Mouse (Mus musculus) neural tube, embryonic 13.5 days (tissue): ENCODE measurements around the gene Gps2. TPM values are rescaled to one million over a fixed set of nuclear protein-coding genes. Genes with fewer than 3 reads are reported as not detected.

Experiments used
- ATAC-seq: fragments of 200-750 bp; cut with Nextera tagmentation; 2 replicates; pipeline ENCODE4 v1.8.0; 2017; ENCODE audit warnings: low read depth, mild to moderate bottlenecking, moderate TSS enrichment, moderate library complexity
- H3K27ac ChIP-seq: fragments of 300-500 bp; sonication (generic); replicated peaks from 2 replicates; pipeline ENCODE4 v1.5.1; 2015; ENCODE audit warnings: moderate library complexity, mild to moderate bottlenecking, inconsistent platforms
- H3K27me3 ChIP-seq: fragments of 300-500 bp; sonication (generic); 2 replicates; pipeline ENCODE4 v1.6.1; 2015; ENCODE audit warnings: mild to moderate bottlenecking, inconsistent platforms
- H3K36me3 ChIP-seq: fragments of 300-500 bp; sonication (generic); 2 replicates; pipeline ENCODE4 v1.6.1; 2015; ENCODE audit warnings: mild to moderate bottlenecking, inconsistent platforms
- H3K4me1 ChIP-seq: fragments of 300-500 bp; sonication (generic); replicated peaks from 2 replicates; pipeline ENCODE4 v1.6.1; 2015; ENCODE audit warnings: inconsistent platforms
- H3K4me2 ChIP-seq: fragments of 300-500 bp; sonication (generic); 2 replicates; pipeline ENCODE4 v1.6.1; 2015; ENCODE audit warnings: inconsistent platforms, mild to moderate bottlenecking, moderate library complexity
- H3K4me3 ChIP-seq: fragments of 300-500 bp; sonication (generic); 2 replicates; pipeline ENCODE4 v1.5.1; 2015; ENCODE audit warnings: mild to moderate bottlenecking, inconsistent platforms
- H3K9ac ChIP-seq: fragments of 300-500 bp; sonication (generic); 2 replicates; pipeline ENCODE4 v1.6.1; 2015; ENCODE audit warnings: moderate library complexity, mild to moderate bottlenecking, inconsistent platforms
- H3K9me3 ChIP-seq: fragments of 300-500 bp; sonication (generic); 2 replicates; pipeline ENCODE4 v1.6.1; 2016; ENCODE audit warnings: inconsistent platforms
- WGBS: fragments of 180-500 bp; shearing (Covaris S2); methylation state at CpG from one replicate; pipeline ENCODE4 v1.1.7; 2015; 5-methylcytosine and 5-hydroxymethylcytosine counted together
- polyA plus RNA-seq: library from polyadenylated mRNA; unstranded; fragments of >200 nt; fragmentation: Nextera tagmentation; extraction: Ambion mirVana; gene quantifications from 2 replicates; pipeline ENCODE4 v1.2.1, GENCODE M21; 2015

Gene Gps2
- polyA plus RNA-seq, 1 experiment from 2014 or later = 76.5 TPM

DNA sequence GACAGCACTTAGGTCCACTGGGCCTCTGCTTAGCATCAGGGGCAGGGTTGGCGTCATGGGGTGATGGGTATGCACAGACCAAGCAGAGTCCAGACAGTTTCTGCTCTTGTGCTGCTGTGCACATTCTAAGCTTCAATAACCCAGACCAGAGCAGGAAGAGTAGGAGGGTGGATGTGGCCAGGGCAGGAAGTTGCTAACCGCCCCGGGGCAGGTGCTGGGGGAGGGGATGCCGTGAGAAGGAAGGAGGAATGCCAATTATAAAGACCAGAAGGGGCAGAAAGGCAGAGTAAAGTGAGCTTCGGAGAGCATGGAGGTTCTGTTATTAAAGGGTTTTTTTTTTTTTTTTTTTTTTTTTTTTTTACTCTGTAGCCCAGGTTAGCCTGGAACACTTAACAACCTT lies 19.0 kb upstream of the Gps2 start:
- Histone ChIP-seq H3K4me3 (no peak overlapping the region), H3K36me3 (no peaks in the 10 kb centered on the region), H3K27me3 (no peaks in the 10 kb centered on the region), H3K27ac (no peak overlapping the region), H3K9ac (no peak overlapping the region), H3K4me2 (no peak overlapping the region), H3K4me1 (peaks cover 22% of the 10 kb centered on the region), H3K9me3 (no peaks in the 10 kb centered on the region)
- 80% methylated on average over 5 of the region's 5 CpGs for whole genome bisulfite sequencing
- no peak for ATAC-seq

- Histone ChIP-seq H3K36me3 (no peaks in the 10 kb centered on the region), H3K27me3 (no peaks in the 10 kb centered on the region), H3K9me3 (no peaks in the 10 kb centered on the region), H3K4me2 (no peak within 1 kb of the TSS), H3K4me3 (no peak within 1 kb of the TSS), H3K9ac (no peak within 1 kb of the TSS), H3K27ac (no peak within 1 kb of the TSS), H3K4me1 (peaks cover 28% of the 10 kb centered on the region)
- 77% methylated on average over 4 of the region's 4 CpGs for WGBS
- no peak for ATAC-seq
Measured at GRCm38 (mm10) chr11:69895291-69895690, 18.4 kb upstream of the Gps2 start, which contains the start of gene Acap1. Gene Acap1 (minus strand): TSS chr11:69895539.

DNA sequence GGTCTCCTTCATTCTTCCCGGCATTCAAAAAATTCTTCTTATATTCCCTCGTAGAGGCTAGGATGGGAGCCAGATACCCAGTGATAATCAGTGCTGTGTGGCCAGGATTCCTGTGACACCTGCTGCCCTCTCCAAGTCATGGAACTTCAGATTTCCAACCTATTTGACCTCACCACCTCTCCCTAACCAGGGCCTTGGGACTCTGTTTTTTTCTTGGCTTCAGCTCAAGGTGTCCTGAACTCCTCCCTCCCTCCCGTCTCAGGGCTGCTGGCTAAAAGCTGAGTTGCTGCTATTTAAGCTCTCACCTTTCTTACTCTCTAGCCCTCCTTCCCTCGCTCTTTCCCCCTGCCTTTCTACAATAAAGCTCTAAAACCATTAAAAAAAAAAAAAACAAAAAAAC lies 13.8 kb upstream of the Gps2 start:
- H3K9ac ChIP-seq = peak overlapping the region; percentile 97

GRCm38 (mm10) chr11:69900471-69901405 lies 12.9 kb upstream of the Gps2 start, which contains the start of the genes 2810408A11Rik and Neurl4:
Gene 2810408A11Rik (minus strand): TSS chr11:69900987.
Gene Neurl4 (plus strand): TSS chr11:69901072.
- Histone ChIP-seq H3K4me2 (peak within 1 kb of the TSS; percentile 98), H3K27ac (peak within 1 kb of the TSS; percentile 98), H3K9me3 (no peaks in the 10 kb centered on the region), H3K4me1 (peaks cover 38% of the 10 kb centered on the region), H3K9ac (peak within 1 kb of the TSS; percentile 97), H3K27me3 (no peaks in the 10 kb centered on the region), H3K4me3 (peak within 1 kb of the TSS; percentile 76), H3K36me3 (peaks cover 21% of the 10 kb centered on the region)
- peak; percentile 96 for ATAC-seq
- under 1% methylated on average over 38 of the region's 38 CpGs for WGBS

More for the DNA sequence above, 13.8 kb upstream of the Gps2 start:
- Histone ChIP-seq H3K4me2 (peak overlapping the region; percentile 98), H3K9me3 (no peaks in the 10 kb centered on the region), H3K27me3 (no peaks in the 10 kb centered on the region), H3K36me3 (peaks cover 15% of the 10 kb centered on the region), H3K27ac (peak overlapping the region; percentile 98; the same call in 1 of the 2 replicates), H3K4me1 (peaks cover 38% of the 10 kb centered on the region), H3K4me3 (peak overlapping the region; percentile 76)
- no peak for ATAC-seq
- WGBS = 23% methylated on average over 4 of the region's 4 CpGs

- Histone ChIP-seq H3K4me1 (peaks cover 38% of the 10 kb centered on the region), H3K27me3 (no peaks in the 10 kb centered on the region), H3K4me3 (peak overlapping the region; percentile 76), H3K9me3 (no peaks in the 10 kb centered on the region), H3K9ac (peak overlapping the region; percentile 97), H3K36me3 (peaks cover 28% of the 10 kb centered on the region), H3K27ac (peak overlapping the region; percentile 98), H3K4me2 (peak overlapping the region; percentile 98)
- WGBS = under 1% methylated on average over 42 of the region's 42 CpGs
- peak; percentile 81 for ATAC-seq
Measured at GRCm38 (mm10) chr11:69901406-69901846, 12.3 kb upstream of the Gps2 start.

DNA sequence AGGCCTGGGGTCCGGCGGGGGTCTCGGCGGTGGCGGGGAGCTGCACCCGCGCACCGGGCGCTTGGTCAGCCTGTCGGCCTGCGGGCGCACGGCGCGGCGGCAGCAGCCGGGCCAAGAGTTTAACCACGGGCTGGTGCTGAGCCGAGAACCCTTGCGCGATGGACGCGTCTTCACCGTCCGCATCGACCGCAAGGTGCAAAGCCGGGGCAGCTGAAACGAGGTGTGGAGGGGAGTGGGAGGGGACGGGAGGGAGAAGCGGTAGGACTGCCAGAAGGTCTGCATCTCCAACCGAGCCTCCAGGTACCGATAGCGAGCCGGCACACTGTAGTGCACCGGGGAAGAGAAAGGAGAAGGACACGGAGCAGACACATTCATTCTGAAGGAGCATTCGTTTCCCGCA lies 11.7 kb upstream of the Gps2 start:
- Histone ChIP-seq H3K36me3 (peaks cover 34% of the 10 kb centered on the region), H3K9ac (peak overlapping the region; percentile 97), H3K4me2 (peak overlapping the region; percentile 98), H3K4me1 (peaks cover 38% of the 10 kb centered on the region), H3K27ac (peak overlapping the region; percentile 98), H3K27me3 (no peaks in the 10 kb centered on the region), H3K9me3 (no peaks in the 10 kb centered on the region), H3K4me3 (peak overlapping the region; percentile 76)
- no peak; the same call in 1 of the 2 replicates for ATAC-seq
- 0% methylated on average over 31 of the region's 39 CpGs for WGBS

- H3K9me3 ChIP-seq = no peaks in the 10 kb centered on the region
- no peak overlapping the region for H3K27ac ChIP-seq
- WGBS = 85% methylated on average over 13 of the region's 13 CpGs
- H3K27me3 ChIP-seq = no peaks in the 10 kb centered on the region
- ATAC-seq = no peak
- H3K9ac ChIP-seq = peak overlapping the region; percentile 97
- H3K36me3 ChIP-seq = peaks cover 44% of the 10 kb centered on the region
- peaks cover 38% of the 10 kb centered on the region for H3K4me1 ChIP-seq
- peak overlapping the region; percentile 98 for H3K4me2 ChIP-seq
- peak overlapping the region; percentile 76 for H3K4me3 ChIP-seq
Measured at GRCm38 (mm10) chr11:69902972-69903371, 10.7 kb upstream of the Gps2 start.

- Histone ChIP-seq H3K4me2 (no peak overlapping the region), H3K9ac (no peak overlapping the region), H3K9me3 (no peaks in the 10 kb centered on the region), H3K36me3 (peaks cover 57% of the 10 kb centered on the region), H3K27ac (no peak overlapping the region), H3K4me3 (no peak overlapping the region), H3K4me1 (peaks cover 25% of the 10 kb centered on the region), H3K27me3 (no peaks in the 10 kb centered on the region)
- no peak for ATAC-seq
- 96% methylated on average over 9 of the region's 9 CpGs for WGBS
Measured at GRCm38 (mm10) chr11:69904311-69904710, 9.4 kb upstream of the Gps2 start.

DNA sequence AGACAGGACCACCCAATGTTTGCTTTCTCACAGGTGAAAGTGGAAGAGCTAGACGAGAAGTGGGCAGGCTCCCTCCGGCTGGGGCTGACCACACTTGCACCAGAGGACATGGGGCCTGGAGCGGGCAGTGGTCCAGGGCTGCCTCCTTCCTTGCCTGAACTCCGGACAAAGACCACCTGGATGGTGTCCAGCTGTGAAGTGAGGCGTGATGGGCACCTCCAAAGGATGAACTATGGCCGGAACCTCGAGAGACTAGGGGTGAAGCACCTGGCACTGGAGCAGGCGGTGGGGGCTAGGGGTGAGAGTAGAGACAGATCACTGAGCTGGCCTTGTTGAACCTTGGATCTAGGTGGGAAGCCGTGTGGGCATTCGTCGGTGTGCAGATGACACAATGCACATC lies 5.0 kb upstream of the Gps2 start:
- 95% methylated on average over 11 of the region's 11 CpGs for WGBS
- Histone ChIP-seq H3K4me3 (no peak overlapping the region), H3K4me1 (peaks cover 10% of the 10 kb centered on the region), H3K9me3 (no peaks in the 10 kb centered on the region), H3K9ac (no peak overlapping the region), H3K36me3 (peaks cover 96% of the 10 kb centered on the region), H3K27me3 (no peaks in the 10 kb centered on the region), H3K4me2 (no peak overlapping the region), H3K27ac (no peak overlapping the region)
- ATAC-seq = no peak

DNA sequence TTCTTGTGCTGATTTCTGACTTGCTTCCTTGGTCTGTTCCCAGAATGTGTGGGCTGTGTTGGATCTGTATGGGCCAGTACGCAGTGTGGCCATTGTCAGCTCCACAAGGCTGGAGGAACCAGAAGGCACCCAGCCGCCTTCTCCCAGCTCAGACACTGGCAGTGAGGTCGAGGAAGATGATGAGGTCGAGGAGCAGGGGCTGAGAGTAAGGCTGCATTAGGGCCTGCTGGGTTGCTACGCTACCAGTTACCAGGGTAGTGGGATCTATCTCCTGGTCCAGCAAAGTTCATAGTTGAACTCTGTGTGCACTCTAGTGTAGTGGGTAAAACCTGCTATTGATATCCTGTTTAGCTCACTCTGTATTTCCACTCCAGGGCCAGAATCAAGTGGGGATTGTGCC lies 4.5 kb upstream of the Gps2 start:
- no peaks in the 10 kb centered on the region for H3K27me3 ChIP-seq
- peaks cover 11% of the 10 kb centered on the region for H3K4me1 ChIP-seq
- H3K9me3 ChIP-seq = no peaks in the 10 kb centered on the region
- no peak for ATAC-seq
- no peak overlapping the region for H3K27ac ChIP-seq
- no peak overlapping the region for H3K4me2 ChIP-seq
- H3K4me3 ChIP-seq = no peak overlapping the region
- H3K36me3 ChIP-seq = peaks cover 90% of the 10 kb centered on the region
- 94% methylated on average over 5 of the region's 5 CpGs for WGBS
- H3K9ac ChIP-seq = no peak overlapping the region

- Histone ChIP-seq H3K4me3 (no peak overlapping the region), H3K27ac (no peak overlapping the region), H3K27me3 (no peaks in the 10 kb centered on the region), H3K36me3 (peaks cover 87% of the 10 kb centered on the region), H3K4me1 (peaks cover 20% of the 10 kb centered on the region), H3K9me3 (no peaks in the 10 kb centered on the region), H3K9ac (no peak overlapping the region), H3K4me2 (no peak overlapping the region)
- no peak for ATAC-seq
- WGBS = 90% methylated on average over 8 of the region's 8 CpGs
Measured at GRCm38 (mm10) chr11:69910177-69910576, 3.5 kb upstream of the Gps2 start.

DNA sequence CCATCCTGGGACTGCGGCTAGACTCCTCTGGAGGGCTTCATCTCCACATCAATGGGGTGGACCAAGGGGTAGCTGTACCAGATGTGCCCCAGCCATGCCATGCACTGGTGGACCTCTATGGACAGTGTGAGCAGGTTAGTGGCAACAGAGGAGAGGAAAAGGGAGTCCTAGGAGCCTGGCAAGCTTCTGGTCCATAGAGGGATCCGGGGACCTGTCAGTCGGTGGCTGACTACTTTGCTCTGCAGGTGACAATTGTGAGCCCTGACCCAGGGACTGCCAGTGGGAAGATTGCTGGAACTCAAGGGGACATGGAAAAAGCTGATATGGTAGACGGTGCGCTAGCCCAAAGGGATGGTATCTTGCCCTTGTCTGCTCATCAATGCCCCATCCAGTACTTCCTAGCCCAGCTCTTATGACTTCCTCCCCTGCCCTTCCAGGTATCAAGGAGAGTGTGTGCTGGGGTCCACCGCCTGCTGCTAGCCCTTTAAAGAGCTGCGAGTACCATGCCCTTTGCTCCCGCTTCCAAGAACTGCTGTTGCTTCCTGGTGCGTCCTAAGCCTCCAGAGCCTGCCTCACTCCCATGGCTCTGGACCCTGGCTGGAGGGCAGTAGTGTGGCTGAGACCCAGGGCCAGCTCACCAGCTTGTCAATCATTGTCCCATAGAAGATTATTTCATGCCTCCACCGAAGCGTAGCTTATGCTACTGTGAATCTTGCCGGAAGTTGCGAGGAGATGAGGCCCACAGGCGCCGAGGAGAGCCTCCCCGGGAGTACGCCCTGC lies 2.7 kb upstream of the Gps2 start:
- H3K9me3 ChIP-seq = no peaks in the 10 kb centered on the region
- peaks cover 28% of the 10 kb centered on the region for H3K4me1 ChIP-seq
- H3K9ac ChIP-seq = no peak overlapping the region
- H3K36me3 ChIP-seq = peaks cover 86% of the 10 kb centered on the region
- no peak overlapping the region for H3K4me2 ChIP-seq
- H3K27me3 ChIP-seq = no peaks in the 10 kb centered on the region
- H3K4me3 ChIP-seq = no peak overlapping the region
- ATAC-seq = no peak
- WGBS = 93% methylated on average over 17 of the region's 17 CpGs
- no peak overlapping the region for H3K27ac ChIP-seq
